Mouse (Mus musculus) CH12.LX (cell line): Measurements from ENCODE around the gene Uvrag. TPM values are rescaled to one million over a fixed set of nuclear protein-coding genes. Genes with fewer than 3 reads are reported as not detected.

Experiments used
- DNase-seq: peaks from one replicate; pipeline ENCODE4 v3.0.0-alpha.2; 2013; ENCODE audit errors: extremely low read depth
- H3K27ac ChIP-seq: 2 replicates; pipeline ENCODE4 v1.5.1; 2012; ENCODE audit warnings: low read depth, mild to moderate bottlenecking, control low read depth, moderate library complexity; ENCODE audit not compliant: insufficient read depth
- H3K27me3 ChIP-seq: replicated peaks from 2 replicates; pipeline ENCODE3; 2012; ENCODE audit warnings: inconsistent platforms
- H3K36me3 ChIP-seq, 2 experiments: replicated peaks in 1 of 2; 2 replicates each; pipeline versions ENCODE3 to v1.6.1; 2012; ENCODE audit warnings: inconsistent platforms in 1 of 2, low read length in 1 of 2, mild to moderate bottlenecking in 1 of 2, mixed read lengths in 1 of 2, moderate library complexity in 1 of 2; ENCODE audit not compliant: control insufficient read depth in 1 of 2, insufficient read depth in 1 of 2
- H3K4me1 ChIP-seq, 2 experiments: 2 replicates each; pipeline ENCODE4 v1.6.1; 2012; ENCODE audit warnings: inconsistent platforms in 1 of 2, moderate library complexity in 1 of 2; ENCODE audit not compliant: insufficient read depth in 2 of 2, control insufficient read depth in 1 of 2
- H3K4me2 ChIP-seq: 2 replicates; pipeline ENCODE4 v1.6.1; 2012; ENCODE audit warnings: low read depth, mild to moderate bottlenecking, control low read depth; ENCODE audit not compliant: poor library complexity, insufficient read depth, severe bottlenecking
- H3K4me3 ChIP-seq, 3 experiments: fragments of 150-350 bp in 1 of 3; sonication (generic) in 1 of 3; replicated peaks in 1 of 3; 2 replicates each; pipeline versions ENCODE3 to v1.5.1; 2011 to 2012; ENCODE audit warnings: low read depth in 2 of 3, low read length in 2 of 3, mild to moderate bottlenecking in 2 of 3, moderate library complexity in 2 of 3, control low read depth in 1 of 3, improper control_type of control experiment in 1 of 3, inconsistent platforms in 1 of 3, mixed read lengths in 1 of 3; ENCODE audit not compliant: poor library complexity in 1 of 3
- H3K79me2 ChIP-seq: replicated peaks from 2 replicates; pipeline ENCODE4 v1.6.1; 2012; ENCODE audit warnings: mild to moderate bottlenecking, moderate library complexity; ENCODE audit not compliant: control insufficient read depth, poor library complexity, insufficient read depth, severe bottlenecking; ENCODE audit errors: extremely low read depth
- H3K9ac ChIP-seq: 2 replicates; pipeline ENCODE4 v1.6.1; 2012; ENCODE audit warnings: low read depth, mild to moderate bottlenecking, control low read depth, moderate library complexity; ENCODE audit not compliant: insufficient read depth
- H3K9me3 ChIP-seq: replicated peaks from 2 replicates; pipeline ENCODE3; 2012; ENCODE audit warnings: low read length, inconsistent platforms, mixed read lengths
- CHD1 ChIP-seq: IDR thresholded peaks from 2 replicates; pipeline ENCODE4 v1.6.1; 2012; ENCODE audit warnings: low read depth, low read length, improper control_type of control experiment, inconsistent platforms
- GABPA ChIP-seq: IDR thresholded peaks from 2 replicates; pipeline ENCODE4 v1.6.1; 2012; ENCODE audit warnings: low read depth, low read length, improper control_type of control experiment, inconsistent platforms; ENCODE audit not compliant: insufficient replicate concordance
- HCFC1 ChIP-seq: IDR thresholded peaks from 2 replicates; pipeline ENCODE4 v1.6.1; 2012; ENCODE audit warnings: low read depth, mild to moderate bottlenecking, inconsistent platforms, low read length, improper control_type of control experiment
- IRF4 ChIP-seq: IDR thresholded peaks from 2 replicates; pipeline ENCODE4 v1.6.1; 2014; ENCODE audit warnings: low read depth, mild to moderate bottlenecking, inconsistent platforms, low read length, improper control_type of control experiment
- JUN ChIP-seq: IDR thresholded peaks from 2 replicates; pipeline ENCODE4 v1.6.1; 2011; ENCODE audit warnings: low read depth, mild to moderate bottlenecking, low read length, improper control_type of control experiment, moderate library complexity; ENCODE audit not compliant: insufficient read depth
- JUND ChIP-seq: conservative IDR thresholded peaks from 2 replicates; pipeline ENCODE4 v1.6.1; 2011; ENCODE audit warnings: low read depth, low read length, improper control_type of control experiment
- MXI1 ChIP-seq: IDR thresholded peaks from 2 replicates; pipeline ENCODE4 v1.6.1; 2011; ENCODE audit warnings: mild to moderate bottlenecking, low read depth, low read length, improper control_type of control experiment
- NRF1 ChIP-seq: IDR thresholded peaks from 2 replicates; pipeline ENCODE4 v1.6.1; 2014; ENCODE audit warnings: low read depth, mild to moderate bottlenecking, inconsistent platforms, low read length, improper control_type of control experiment, moderate library complexity
- POLR2AphosphoS2 ChIP-seq: IDR thresholded peaks from 2 replicates; pipeline ENCODE4 v1.6.1; 2011; ENCODE audit warnings: low read depth, low read length, improper control_type of control experiment
- RAD21 ChIP-seq: IDR thresholded peaks from 2 replicates; pipeline ENCODE4 v1.6.1; 2011; ENCODE audit warnings: low read depth, mild to moderate bottlenecking, low read length, improper control_type of control experiment, moderate library complexity
- TBP ChIP-seq: conservative IDR thresholded peaks from 2 replicates; pipeline ENCODE4 v1.6.1; 2011; ENCODE audit warnings: low read depth, low read length, improper control_type of control experiment
- UBTF ChIP-seq: IDR thresholded peaks from 2 replicates; pipeline ENCODE4 v1.6.1; 2012; ENCODE audit warnings: low read depth, mild to moderate bottlenecking, inconsistent platforms, low read length, improper control_type of control experiment, moderate library complexity
- USF1 ChIP-seq: IDR thresholded peaks from 2 replicates; pipeline ENCODE4 v1.6.1; 2014; ENCODE audit warnings: low read depth, mild to moderate bottlenecking, inconsistent platforms, low read length, improper control_type of control experiment
- USF2 ChIP-seq: conservative IDR thresholded peaks from 2 replicates; pipeline ENCODE4 v1.6.1; 2011; ENCODE audit warnings: low read depth, low read length, improper control_type of control experiment
- ZC3H11A ChIP-seq: IDR thresholded peaks from 2 replicates; pipeline ENCODE4 v1.6.1; 2012; ENCODE audit warnings: low read depth, mild to moderate bottlenecking, inconsistent platforms, low read length, improper control_type of control experiment
- ZKSCAN1 ChIP-seq: IDR thresholded peaks from 2 replicates; pipeline ENCODE4 v1.6.1; 2012; ENCODE audit warnings: low read depth, inconsistent platforms, low read length, improper control_type of control experiment, borderline replicate concordance
- dilution Hi-C: fragments of 300-500 bp; cut with MboI; formaldehyde crosslinking; loops from 2 replicates; pipeline ENCODE4 v1.14.3; 2020; ENCODE audit warnings: low sequenced_read_pairs; ENCODE audit not compliant: extremely low pct_unique_long_range_greater_than_20kb, extremely low pct_ligation_motif_present
- in situ Hi-C: fragments of 300-500 bp; cut with MboI; formaldehyde crosslinking; loops from 3 replicates; pipeline ENCODE4 v1.14.3; 2019; ENCODE audit warnings: low sequenced_read_pairs, low pct_ligation_motif_present, low pct_unique_long_range_greater_than_20kb, mixed read lengths
- polyA plus RNA-seq: library from polyadenylated mRNA; unstranded; fragments of >175 nt; gene quantifications from 2 replicates; pipeline ENCODE4 v1.2.1, GENCODE M21; 2012; ENCODE audit warnings: low read depth; ENCODE audit not compliant: insufficient read length
- total RNA-seq, 2 experiments: library from RNA; depleted of rRNA; stranded (reverse); fragments of 300-350 nt in 1 of 2; fragments of >200 nt in 1 of 2; gene quantifications; 2 replicates each; pipeline ENCODE4 v1.2.3; 2012 to 2014

Uvrag gene
- total and polyA plus RNA-seq, 3 experiments: 20.6 to 47.4 (median 37.5) TPM

DNA sequence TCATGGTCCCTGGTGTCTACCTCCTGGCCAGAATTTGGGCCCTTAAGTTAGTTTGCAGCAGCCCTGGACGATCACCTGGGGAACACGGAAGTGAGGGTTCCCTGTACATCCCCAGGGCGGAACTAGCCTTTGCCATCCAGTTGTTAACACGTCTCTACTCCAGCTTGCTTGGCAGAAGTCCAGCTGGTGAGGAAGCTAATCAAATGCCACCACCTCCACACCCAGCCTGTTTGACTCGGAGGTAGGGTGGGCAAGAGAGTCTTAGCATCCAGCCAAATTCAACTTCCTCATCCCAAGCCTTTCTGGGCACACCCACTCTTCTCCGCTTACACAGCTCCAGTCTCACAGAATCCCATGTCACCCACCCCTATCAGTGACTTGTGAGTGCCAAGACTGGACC lies 32.0 kb upstream of the Uvrag start:
- Histone ChIP-seq H3K79me2 (no peaks in the 10 kb centered on the region), H3K4me1 (peaks cover 0 to 17% of the 10 kb centered on the region in 2 experiments; a peak in 2 of 4 replicates), H3K27ac (no peak overlapping the region), H3K4me2 (no peak overlapping the region), H3K4me3 (no peak overlapping the region), H3K36me3 (no peaks in the 10 kb centered on the region), H3K9ac (no peak overlapping the region), H3K27me3 (peaks cover 8% of the 10 kb centered on the region), H3K9me3 (no peaks in the 10 kb centered on the region)
- TF ChIP-seq JUN: no peak
- TF ChIP-seq GABPA: no peak
- no peak for TF ChIP-seq NRF1
- TF ChIP-seq MXI1: no peak
- TF ChIP-seq RAD21: no peak
- no peak for TF ChIP-seq ZC3H11A
- no peak for TF ChIP-seq HCFC1
- DNase-seq: no peak
- in situ Hi-C loops: no loop called here
- dilution Hi-C loops: no loop called here

DNA sequence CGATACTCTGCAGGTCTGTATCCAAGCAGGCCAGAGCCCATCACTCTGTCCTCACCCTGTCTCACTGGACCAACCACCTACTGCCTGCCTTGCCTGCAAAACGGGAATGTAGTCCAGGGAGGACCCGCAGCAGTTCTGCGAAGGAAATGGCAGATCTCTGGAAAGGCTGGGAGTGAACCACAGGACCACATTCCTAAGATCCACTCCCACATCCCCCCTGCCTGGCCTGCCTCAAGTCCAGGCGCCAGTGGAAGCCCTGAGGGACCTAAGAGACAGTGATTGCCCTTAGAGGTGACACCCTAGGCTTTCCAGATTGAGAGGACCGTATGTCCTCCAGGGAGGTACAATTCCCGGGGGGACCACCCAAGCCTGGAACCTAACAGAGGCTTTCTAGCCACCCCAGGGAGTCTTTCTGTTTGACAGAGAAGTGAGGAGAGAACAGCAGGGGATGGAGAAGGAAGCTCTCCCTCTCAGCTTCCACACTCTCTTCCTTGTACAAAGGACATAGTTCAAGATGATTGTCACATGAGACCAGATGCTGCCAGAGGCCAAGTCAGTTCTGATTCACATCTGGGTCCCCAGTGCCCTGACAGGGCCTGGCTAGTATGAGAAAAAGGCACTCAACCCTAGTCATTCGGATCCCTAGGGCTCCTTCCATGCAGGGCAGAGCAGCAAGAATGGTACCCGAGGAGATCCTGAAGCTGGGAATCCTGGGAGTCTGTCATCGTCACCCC lies 31.0 kb upstream of the Uvrag start:
- no peaks in the 10 kb centered on the region for H3K36me3 ChIP-seq
- H3K4me2 ChIP-seq: no peak overlapping the region
- peaks cover 0 to 24% of the 10 kb centered on the region in 2 experiments; a peak in 2 of 4 replicates for H3K4me1 ChIP-seq
- no peak overlapping the region for H3K4me3 ChIP-seq
- no peak overlapping the region for H3K27ac ChIP-seq
- H3K9ac ChIP-seq: no peak overlapping the region
- H3K79me2 ChIP-seq: no peaks in the 10 kb centered on the region
- in situ Hi-C loops: no loop called here
- TF ChIP-seq USF2: no peak
- peaks cover 3% of the 10 kb centered on the region for H3K27me3 ChIP-seq
- dilution Hi-C loops: no loop called here
- DNase-seq: no peak
- H3K9me3 ChIP-seq: no peaks in the 10 kb centered on the region

DNA sequence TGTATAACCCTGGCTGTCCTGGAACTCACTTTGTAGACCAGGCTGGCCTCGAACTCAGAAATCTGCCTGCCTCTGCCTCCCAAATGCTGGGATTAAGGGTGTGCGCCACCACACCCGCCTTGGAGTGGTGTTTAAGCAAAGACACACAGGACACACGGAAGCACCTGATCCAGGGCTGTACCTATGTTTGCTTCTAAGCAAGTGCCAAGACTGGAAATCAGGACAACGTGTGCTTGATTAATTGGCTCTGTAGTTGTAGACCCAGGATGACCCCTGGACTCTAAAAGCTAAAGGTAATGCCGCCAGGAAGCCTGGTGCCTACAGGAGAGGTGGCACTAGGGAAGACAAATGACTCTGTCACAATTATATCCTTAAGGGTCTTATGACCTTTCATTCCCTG lies 29.6 kb upstream of the Uvrag start:
- H3K79me2 ChIP-seq: no peaks in the 10 kb centered on the region
- no peaks in the 10 kb centered on the region for H3K9me3 ChIP-seq
- no peak overlapping the region for H3K27ac ChIP-seq
- H3K4me2 ChIP-seq: no peak overlapping the region
- no peak overlapping the region for H3K4me3 ChIP-seq
- H3K36me3 ChIP-seq: no peaks in the 10 kb centered on the region
- in situ Hi-C loops: no loop called here
- DNase-seq: no peak
- dilution Hi-C loops: no loop called here
- peaks cover 0 to 20% of the 10 kb centered on the region in 2 experiments; a peak in 2 of 4 replicates for H3K4me1 ChIP-seq
- H3K9ac ChIP-seq: no peak overlapping the region
- TF ChIP-seq JUND (no peak), POLR2AphosphoS2 (no peak), CHD1 (no peak), USF1 (no peak), ZKSCAN1 (no peak), NRF1 (no peak), IRF4 (no peak), UBTF (no peak), HCFC1 (no peak), TBP (no peak)
- H3K27me3 ChIP-seq: peaks cover under 1% of the 10 kb centered on the region
